Mouse (Mus musculus) heart, postnatal 10 days (tissue): ENCODE data around the gene Fbln2. TPM values are rescaled to one million over a fixed set of nuclear protein-coding genes. Genes with fewer than 3 reads are reported as not detected.

Source experiments
- DNase-seq, 2 experiments: peaks; one replicate each; pipeline ENCODE4 v3.0.0; 2021
- intact Hi-C: fragments of 180-260 bp; cut with DNase I; formaldehyde crosslinking; loops from one replicate; pipeline ENCODE4 v1.15.1; 2025
- total RNA-seq, 2 experiments: library from RNA; stranded (reverse); gene quantifications; 2 replicates each; pipeline ENCODE4 v1.2.3; 2021

Fbln2 gene
- total RNA-seq, 2 experiments from 2014 or later: 143 to 154 TPM

DNA sequence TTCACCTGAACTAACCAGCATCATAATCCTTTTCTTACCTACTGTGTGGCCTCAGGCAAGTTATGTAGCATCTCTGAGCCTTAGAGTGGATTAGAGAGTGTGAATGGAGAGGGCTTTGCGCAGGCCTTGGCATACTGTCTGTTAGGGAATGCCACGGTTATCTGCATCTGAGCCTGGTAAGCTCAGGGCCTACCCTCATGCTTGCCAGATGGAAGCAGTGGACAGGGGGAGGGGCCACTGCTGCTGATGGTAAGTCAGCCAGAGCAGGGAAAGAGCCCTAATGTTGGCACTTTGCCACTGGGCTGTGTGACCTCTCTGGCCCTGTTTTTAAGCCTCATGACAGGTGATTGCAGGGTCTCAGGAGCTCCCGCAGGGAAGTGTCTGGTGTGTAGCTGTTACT lies 87.8 kb downstream of the Fbln2 start:
- intact Hi-C loops: no loop called here
- DNase-seq: peak; percentile 40 to 45

- intact Hi-C loops: no loop called here
- DNase-seq: no peak
Measured at GRCm38 (mm10) chr6:91301839-91302238, 89.6 kb downstream of the Fbln2 start.

DNA sequence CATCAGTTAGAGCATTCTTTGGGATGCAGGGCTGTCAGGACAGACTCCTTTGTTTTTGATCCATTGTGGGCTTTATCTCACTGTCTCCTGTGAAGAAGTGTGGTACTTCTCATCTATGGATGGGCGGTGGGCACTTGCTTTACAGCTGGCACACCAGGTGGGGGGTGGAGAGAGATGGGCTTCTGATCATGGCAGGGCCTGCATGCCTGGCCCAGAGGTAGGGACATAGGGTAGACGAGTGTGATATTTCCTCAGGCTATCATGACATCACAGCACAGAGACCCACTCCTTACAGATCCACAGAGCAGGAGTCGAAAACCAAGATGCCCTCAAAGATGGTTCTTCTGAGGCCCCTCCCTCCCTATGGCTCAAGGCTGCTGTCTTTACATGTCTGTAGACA lies 90.1 kb downstream of the Fbln2 start:
- intact Hi-C loops: no loop called here

GRCm38 (mm10) chr6:91304172-91304571 lies 91.9 kb downstream of the Fbln2 start:
- intact Hi-C loops: no loop called here
- DNase-seq: no peak

More for the DNA sequence above, 90.1 kb downstream of the Fbln2 start:
- no peak for DNase-seq

GRCm38 (mm10) chr6:91307972-91308371 lies 95.7 kb downstream of the Fbln2 start:
- intact Hi-C loops: no loop called here
- peak in 1 of 2 experiments; percentile 14 for DNase-seq

- intact Hi-C loops: no loop called here
- DNase-seq: no peak
Measured at GRCm38 (mm10) chr6:91311204-91311603, 98.9 kb downstream of the Fbln2 start.

- intact Hi-C loops: no loop called here
- DNase-seq: no peak
Measured at GRCm38 (mm10) chr6:91312491-91312890, 100.2 kb downstream of the Fbln2 start.

Other genes with a start within 250 kb of the Fbln2 start
- gene Iqsec1, start 223.8 kb upstream of the Fbln2 start, total RNA-seq: 100 to 1,000 TPM; 127 to 142 TPM
- 10 to 100 TPM in 1 of 2 experiments, 1 to 10 TPM in 1; 9.4 to 11.1 TPM for gene Nup210, start 95.6 kb upstream of the Fbln2 start, total RNA-seq
- gene Hdac11, start 55.8 kb upstream of the Fbln2 start, total RNA-seq: 10 to 100 TPM in 1 of 2 experiments, 1 to 10 TPM in 1; 9.4 to 12.6 TPM
- gene Wnt7a, start 198.9 kb downstream of the Fbln2 start, total RNA-seq: under 1 TPM in 1 of 2 experiments, not detected in 1; 0.45 TPM